Mouse (Mus musculus) liver, postnatal 0 days (tissue): ENCODE data around the gene Cela1.

ENCODE experiments used
- CTCF ChIP-seq: sonication (generic); IDR thresholded peaks from 2 replicates; pipeline ENCODE4 v1.5.1; 2016; ENCODE audit warnings: antibody characterized with exemption, low read depth
- EP300 ChIP-seq: IDR thresholded peaks from 2 replicates; pipeline ENCODE4 v1.6.1; 2016; ENCODE audit warnings: antibody characterized with exemption, low read depth, mild to moderate bottlenecking

- TF ChIP-seq CTCF: no peak
- TF ChIP-seq EP300: no peak
Measured at GRCm38 (mm10) chr15:100701856-100702255, 14.1 kb upstream of the Cela1 start.
